Mouse (Mus musculus) bone marrow macrophage, adult 2 months (primary cell): ENCODE measurements at regions not wholly inside any gene's neighbourhood (a gene's known extent, or its start where the extent isn't known, plus 50 kb on each side); places are given as distances from the start of the nearest gene placed in this dataset.
A peak's percentile ranks its signal among the peaks of the same experiment; 100 is the strongest.
"Not testable (repeated sequence)": the region's sequence is repeated elsewhere in the genome, so short reads cannot be mapped to it uniquely, and the experiment has no call there.

Experiments
- H3K27ac ChIP-seq: 2 replicates; pipeline ENCODE4 v1.5.1; 2012; ENCODE audit warnings: low read depth, low read length; ENCODE audit not compliant: insufficient read depth
- H3K4me1 ChIP-seq: 2 replicates; pipeline ENCODE4 v1.6.1; 2012; ENCODE audit warnings: low read length; ENCODE audit not compliant: control insufficient read depth, insufficient read depth
- H3K4me3 ChIP-seq: 2 replicates; pipeline ENCODE4 v1.5.1; 2012; ENCODE audit warnings: mild to moderate bottlenecking, low read length, moderate library complexity; ENCODE audit not compliant: insufficient read depth
- CTCF ChIP-seq: IDR thresholded peaks from 2 replicates; pipeline ENCODE4 v1.5.1; 2012; ENCODE audit warnings: low read depth, mild to moderate bottlenecking, low read length, moderate library complexity
- POLR2A ChIP-seq: IDR thresholded peaks from 2 replicates; pipeline ENCODE4 v1.6.1; 2012; ENCODE audit warnings: mild to moderate bottlenecking, low read depth, low read length, borderline replicate concordance

GRCm38 (mm10) chr6:31141486-31141885 is 182.6 kb upstream of the Klf14 start:
- TF ChIP-seq POLR2A = no peak
- TF ChIP-seq CTCF = no peak
- no peak overlapping the region for H3K27ac ChIP-seq
- no peaks in the 10 kb centered on the region for H3K4me1 ChIP-seq
- H3K4me3 ChIP-seq = no peak overlapping the region

- not testable (repeated sequence) for H3K4me1 ChIP-seq, H3K4me3 ChIP-seq, H3K27ac ChIP-seq
Observed at GRCm38 (mm10) chr6:31142479-31143007, 183.7 kb upstream of the Klf14 start.

- TF ChIP-seq CTCF (no peak), POLR2A (no peak)
- Histone ChIP-seq H3K4me1 (no peaks in the 10 kb centered on the region), H3K4me3 (no peak overlapping the region), H3K27ac (no peak overlapping the region)
Observed at GRCm38 (mm10) chr6:31145687-31146086, 186.8 kb upstream of the Klf14 start.

GRCm38 (mm10) chr6:31146779-31147178 is 187.9 kb upstream of the Klf14 start:
- no peak overlapping the region for H3K27ac ChIP-seq
- H3K4me3 ChIP-seq = no peak overlapping the region
- H3K4me1 ChIP-seq = no peaks in the 10 kb centered on the region
- no peak for TF ChIP-seq POLR2A
- no peak for TF ChIP-seq CTCF

- no peak overlapping the region for H3K4me3 ChIP-seq
- no peak overlapping the region for H3K27ac ChIP-seq
Observed at GRCm38 (mm10) chr6:31147682-31148081, 188.8 kb upstream of the Klf14 start.

GRCm38 (mm10) chr6:31148311-31148856 is 189.5 kb upstream of the Klf14 start:
- Histone ChIP-seq H3K27ac (no peak overlapping the region), H3K4me3 (no peak overlapping the region), H3K4me1 (no peaks in the 10 kb centered on the region)
- TF ChIP-seq POLR2A = no peak
- no peak for TF ChIP-seq CTCF

More at GRCm38 (mm10) chr6:31147682-31148081, 188.8 kb upstream of the Klf14 start:
- TF ChIP-seq CTCF (no peak), POLR2A (no peak)
- H3K4me1 ChIP-seq = no peaks in the 10 kb centered on the region

- no peak for TF ChIP-seq CTCF
- no peak for TF ChIP-seq POLR2A
- no peak overlapping the region for H3K4me3 ChIP-seq
- H3K4me1 ChIP-seq = no peaks in the 10 kb centered on the region
- H3K27ac ChIP-seq = no peak overlapping the region
Observed at GRCm38 (mm10) chr6:31149164-31149563, 190.3 kb upstream of the Klf14 start.

- H3K4me3 ChIP-seq = no peak overlapping the region
- TF ChIP-seq CTCF (no peak), POLR2A (no peak)
- H3K27ac ChIP-seq = no peak overlapping the region
Observed at GRCm38 (mm10) chr6:31150416-31150815, 191.5 kb upstream of the Klf14 start.

GRCm38 (mm10) chr6:31155857-31156256 is 197.0 kb upstream of the Klf14 start:
- TF ChIP-seq POLR2A = no peak
- TF ChIP-seq CTCF = peak; percentile 50; the same call in 1 of the 2 replicates
- Histone ChIP-seq H3K4me1 (peaks cover 6% of the 10 kb centered on the region; the same call in 1 of the 2 replicates), H3K4me3 (no peak overlapping the region), H3K27ac (no peak overlapping the region)

More at GRCm38 (mm10) chr6:31150416-31150815, 191.5 kb upstream of the Klf14 start:
- no peaks in the 10 kb centered on the region for H3K4me1 ChIP-seq

- H3K27ac ChIP-seq = no peak overlapping the region
- H3K4me1 ChIP-seq = peaks cover 6% of the 10 kb centered on the region; the same call in 1 of the 2 replicates
- TF ChIP-seq POLR2A (no peak), CTCF (no peak)
- H3K4me3 ChIP-seq = no peak overlapping the region
Observed at GRCm38 (mm10) chr6:31156999-31157398, 198.1 kb upstream of the Klf14 start.

- no peak overlapping the region for H3K27ac ChIP-seq
- H3K4me3 ChIP-seq = no peak overlapping the region
- no peak for TF ChIP-seq POLR2A
- TF ChIP-seq CTCF = no peak
- H3K4me1 ChIP-seq = peaks cover 6% of the 10 kb centered on the region; the same call in 1 of the 2 replicates
Observed at GRCm38 (mm10) chr6:31157429-31157828, 198.6 kb upstream of the Klf14 start.
